Mouse (Mus musculus) frontal cortex, postnatal 14 days (tissue): ENCODE results near the gene Gemin8.

Experiments used
- DNase-seq, 2 experiments: peaks; one replicate each; pipeline ENCODE4 v3.0.0; 2022; ENCODE audit warnings: low spot score in 2 of 2

Gemin8 gene

GRCm38 (mm10) chrX:166169892-166170799, at the start of gene Gemin8:
Gene Gemin8, plus strand, starts transcription at chrX:166170454.
- peak; percentile 89 to 93 for DNase-seq

- DNase-seq = no peak
Measured at GRCm38 (mm10) chrX:166147158-166147846, 23.0 kb upstream of the Gemin8 start.

DNA sequence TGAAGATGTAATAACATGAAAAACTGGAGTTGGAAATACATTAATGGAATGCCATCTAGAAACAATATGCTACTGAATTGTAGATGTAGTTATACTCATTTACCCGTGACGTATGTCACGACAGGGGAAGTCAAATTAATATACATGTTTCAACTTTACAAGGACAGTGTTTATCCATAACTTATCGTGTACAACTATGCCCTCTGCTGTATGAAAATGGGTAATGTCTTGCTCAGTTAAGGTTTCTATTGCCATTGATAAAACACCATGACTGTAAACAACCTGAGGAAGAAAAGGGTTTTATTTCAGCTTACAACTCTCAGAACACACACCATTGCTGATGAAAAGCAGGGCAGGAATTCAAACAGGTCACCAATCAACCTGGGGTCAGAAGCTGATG, 7.5 kb upstream of the Gemin8 start:
- DNase-seq = no peak

- DNase-seq = no peak
Measured at GRCm38 (mm10) chrX:166167307-166167706, 2.9 kb upstream of the Gemin8 start.

DNA sequence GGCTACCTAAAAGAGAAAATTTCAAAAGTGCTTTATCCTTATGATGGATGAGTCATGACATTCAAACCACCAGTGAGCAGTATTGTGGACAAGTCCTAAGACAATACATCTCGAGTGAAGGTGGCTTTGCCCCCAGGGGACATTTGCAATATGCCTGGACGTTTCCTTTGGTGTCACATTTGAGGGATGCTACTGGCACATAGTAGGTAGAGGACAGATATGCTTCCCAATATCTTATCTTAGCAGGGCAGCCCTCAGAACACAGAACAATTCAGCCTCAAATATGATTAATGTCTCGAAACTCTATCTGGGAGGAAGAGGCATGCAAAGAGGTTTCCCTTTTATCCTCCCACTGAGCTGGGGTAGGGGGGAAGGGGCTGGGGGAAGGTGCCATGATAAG, 2.3 kb upstream of the Gemin8 start:
- DNase-seq = no peak

GRCm38 (mm10) chrX:166170800-166171738, 815 bp downstream of the Gemin8 start:
- DNase-seq = no peak

DNA sequence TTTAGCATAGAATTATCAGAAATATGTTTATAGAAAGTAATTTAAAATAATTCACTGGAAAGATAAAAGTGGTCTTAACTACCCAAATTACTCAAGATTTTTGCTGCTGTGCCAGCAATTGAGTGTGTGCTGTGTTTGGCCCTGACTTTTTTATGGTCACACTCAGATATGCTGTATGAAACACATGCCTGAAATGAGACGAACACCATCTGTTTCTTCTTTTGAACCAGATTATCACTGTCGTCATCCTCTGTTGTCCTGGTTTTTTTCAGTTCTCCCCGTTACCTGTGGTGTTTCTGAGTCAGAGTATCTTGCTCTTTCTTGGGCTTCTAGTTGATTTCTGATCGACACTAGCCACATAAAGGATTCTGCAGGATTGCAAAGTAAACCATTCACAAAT, 1.8 kb downstream of the Gemin8 start:
- DNase-seq = no peak

DNA sequence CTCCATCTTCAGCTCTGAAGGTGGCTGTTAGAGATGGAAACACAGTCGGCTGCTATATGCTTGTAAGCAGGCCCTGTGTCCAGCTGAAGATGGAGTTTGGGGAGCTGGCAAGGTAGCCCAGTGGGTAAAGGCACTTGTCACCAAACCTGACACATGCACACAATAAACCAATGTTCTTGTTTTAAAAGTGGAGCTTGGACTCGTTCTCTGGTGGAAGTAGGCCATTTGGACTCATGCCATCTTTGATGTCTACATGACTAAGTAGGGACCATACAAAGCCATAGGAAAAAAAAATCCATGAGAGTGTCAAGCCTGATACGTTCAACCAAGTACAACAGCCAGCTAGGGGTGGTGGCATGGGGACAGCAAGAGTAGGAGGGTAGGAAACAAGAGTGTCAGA, 2.4 kb downstream of the Gemin8 start:
- no peak for DNase-seq

GRCm38 (mm10) chrX:166173796-166174195, 3.5 kb downstream of the Gemin8 start:
- DNase-seq = peak in 1 of 2 experiments; percentile 34

GRCm38 (mm10) chrX:166177929-166178328, 7.7 kb downstream of the Gemin8 start:
- no peak for DNase-seq

DNA sequence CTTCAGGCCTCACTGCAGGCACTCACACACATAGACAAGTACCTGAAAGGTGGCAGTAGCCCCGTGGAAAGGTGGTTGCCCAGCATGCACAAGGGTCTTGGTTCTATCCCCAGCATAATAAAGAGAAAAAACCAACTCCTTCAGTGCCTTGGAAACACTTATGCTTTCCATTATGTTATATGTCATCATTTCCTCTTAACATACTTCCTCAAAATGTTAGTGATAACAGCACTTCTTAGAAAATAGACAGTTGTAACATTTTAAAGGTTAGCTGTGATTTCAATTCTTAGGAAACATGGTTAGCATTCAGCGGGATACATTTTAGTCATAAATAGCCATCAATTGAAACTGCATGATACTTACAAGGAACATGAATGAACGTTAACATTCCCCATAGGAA, 12.8 kb downstream of the Gemin8 start:
- DNase-seq = no peak

DNA sequence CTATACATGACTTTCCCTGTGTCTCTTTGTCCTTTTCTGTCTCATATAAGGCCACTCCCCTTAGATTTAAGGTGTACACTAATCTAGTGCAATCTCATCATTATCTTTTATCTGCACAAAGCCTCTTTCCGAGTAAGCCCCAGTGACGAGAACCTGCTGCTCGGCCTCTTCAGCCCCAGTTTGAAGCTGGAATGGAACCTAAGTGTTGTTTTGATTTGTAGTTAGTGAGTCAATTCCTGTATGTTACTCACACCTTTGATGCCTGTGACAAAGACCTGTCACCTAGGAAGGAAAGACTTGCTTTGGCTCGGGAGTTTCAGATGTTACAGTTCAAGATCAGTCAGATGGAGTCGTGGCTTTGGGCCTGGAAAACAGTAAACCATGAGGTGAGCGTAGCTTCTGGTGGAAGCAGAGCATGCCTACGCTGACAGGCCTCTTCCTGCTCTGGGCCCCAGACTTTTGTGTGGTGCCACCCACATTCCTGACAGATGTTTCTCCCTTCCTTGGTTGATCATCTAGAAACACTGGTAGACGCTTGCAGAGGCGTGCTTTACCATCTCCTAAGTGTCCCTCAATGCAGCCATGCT, 15.2 kb downstream of the Gemin8 start:
- DNase-seq = no peak

GRCm38 (mm10) chrX:166187803-166188202, 17.5 kb downstream of the Gemin8 start:
- DNase-seq = no peak

DNA sequence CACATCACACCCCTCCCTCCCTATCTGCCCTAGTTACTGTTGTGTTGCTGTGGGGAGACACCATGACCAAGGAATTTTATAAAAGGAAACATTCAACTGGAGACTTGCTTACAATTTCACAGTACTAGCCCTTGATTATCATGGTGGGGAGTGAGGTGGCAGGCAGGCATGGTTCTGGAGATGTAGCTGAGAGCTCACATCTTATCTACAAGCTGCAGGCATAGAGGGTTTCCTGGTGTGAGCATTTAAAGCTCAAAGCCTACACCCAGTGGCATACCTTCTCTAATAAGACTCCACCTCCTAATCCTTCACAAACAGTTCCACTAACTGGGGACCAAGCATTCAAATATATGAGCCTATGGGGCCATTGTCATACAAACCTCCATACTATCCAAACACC, 26.1 kb downstream of the Gemin8 start:
- no peak for DNase-seq

- DNase-seq = no peak
Measured at GRCm38 (mm10) chrX:166198266-166198665, 28.0 kb downstream of the Gemin8 start.

GRCm38 (mm10) chrX:166199812-166200211, 29.6 kb downstream of the Gemin8 start:
- no peak for DNase-seq

DNA sequence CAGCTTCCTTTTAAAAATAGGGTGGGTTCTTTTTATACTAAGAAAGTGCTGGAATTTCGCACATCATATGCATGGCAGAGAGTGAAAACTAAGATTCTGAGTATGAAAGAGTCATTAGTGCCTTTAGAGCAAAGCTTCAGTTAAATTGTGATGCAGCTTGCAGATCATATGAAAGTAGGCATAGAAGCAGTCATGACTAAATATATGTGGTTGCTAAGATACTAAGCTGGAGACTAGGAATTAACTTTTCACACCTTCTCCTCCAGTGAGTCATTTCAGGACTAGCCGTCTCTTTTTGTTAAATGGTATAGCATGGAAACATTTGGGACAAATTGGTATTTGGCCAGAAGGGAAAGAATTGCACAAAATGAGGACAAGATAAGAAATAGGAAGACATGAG, 44.3 kb downstream of the Gemin8 start:
- no peak for DNase-seq

GRCm38 (mm10) chrX:166216248-166216647, 46.0 kb downstream of the Gemin8 start:
- DNase-seq = no peak

DNA sequence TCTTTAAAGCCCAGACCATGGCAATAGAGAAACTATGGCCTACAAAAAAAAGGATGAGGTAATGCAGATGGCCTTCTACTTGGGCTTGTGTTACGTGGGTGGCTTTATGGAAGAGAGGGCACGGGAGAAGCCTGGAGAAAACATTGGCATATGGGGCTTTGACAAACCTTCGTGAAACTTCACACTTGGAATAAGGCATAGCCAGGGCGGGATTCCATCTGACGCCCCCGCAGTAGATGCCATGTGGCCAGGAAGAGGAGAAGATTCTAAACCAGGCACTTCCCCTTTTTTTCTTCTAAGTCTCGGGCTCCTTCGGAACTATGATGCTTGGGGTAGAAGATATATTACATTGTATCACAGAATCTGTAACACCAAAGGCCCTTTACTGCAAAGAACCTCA, 46.5 kb downstream of the Gemin8 start:
- DNase-seq = peak in 1 of 2 experiments; percentile 39

DNA sequence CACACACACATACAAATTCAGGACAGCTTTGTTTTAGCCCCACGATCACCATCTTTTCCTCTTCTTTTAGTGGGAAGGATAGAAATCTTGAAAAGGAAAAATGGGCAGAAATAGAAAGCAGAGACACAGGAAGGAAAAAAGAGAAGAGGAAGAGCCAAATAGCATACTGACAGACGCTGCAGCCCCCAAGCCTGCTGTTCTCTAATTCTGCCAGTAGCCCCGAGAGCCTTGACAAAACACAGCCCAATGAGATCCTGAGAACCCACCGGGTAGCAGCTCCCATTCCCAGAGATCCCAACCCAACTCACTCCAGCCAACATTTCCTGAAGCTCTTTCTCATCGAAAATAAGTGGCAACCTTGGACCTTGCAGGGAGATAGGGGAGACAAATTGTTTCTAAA, 49.1 kb downstream of the Gemin8 start:
- no peak for DNase-seq

DNA sequence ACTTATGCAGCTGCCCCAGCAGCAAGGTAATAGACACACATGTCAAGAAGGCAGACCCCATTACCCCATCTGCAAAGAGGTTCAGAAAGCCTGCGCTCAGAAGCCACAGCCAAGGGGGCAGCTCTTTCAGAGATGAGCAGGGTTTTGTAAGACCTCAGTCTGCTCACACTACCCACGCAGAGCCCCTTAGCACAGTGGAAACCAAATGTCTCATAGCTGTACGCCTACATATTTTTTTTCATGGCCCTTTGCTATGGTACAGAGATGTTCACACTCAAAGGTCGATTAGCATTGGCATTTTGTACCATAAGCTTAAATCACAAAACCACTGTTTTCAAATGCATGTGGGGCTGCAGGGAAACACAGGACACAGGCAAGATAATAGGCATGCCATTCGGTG, 56.6 kb downstream of the Gemin8 start:
- no peak for DNase-seq

GRCm38 (mm10) chrX:166229750-166230149, 59.5 kb downstream of the Gemin8 start:
- no peak for DNase-seq
